ENCODE assay signal across 9 mouse cellular contexts in the genomic region with DNA sequence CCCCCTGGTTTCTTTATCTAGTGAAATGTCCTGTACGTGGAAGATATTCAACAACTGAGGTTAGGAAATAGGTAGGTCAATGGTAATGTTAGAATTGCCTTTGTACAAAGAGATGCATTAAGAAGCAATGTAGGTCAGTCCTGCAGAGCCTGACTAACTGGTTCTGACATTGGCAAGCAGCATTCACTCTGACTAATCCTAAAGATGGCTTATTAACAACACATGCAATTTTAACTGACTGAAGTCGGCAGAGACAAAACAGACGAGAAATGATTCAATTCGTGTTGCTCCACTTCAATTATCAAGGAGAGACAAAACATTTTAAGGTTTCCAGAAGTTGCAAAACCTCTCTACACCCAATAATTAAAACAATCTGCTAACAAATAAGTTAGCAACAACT.
DNase-seq lines count a peak whose midpoint lies in the region.
"Had no signal": no experiment of that assay in that cellular context is flagged by ENCODE, and none has a peak within 500 bp of the region (broad histone marks: within the 10 kb centered on the region; RNA-seq: fewer than 3 reads in every experiment).

No protein-coding gene starts in this region.

- peak; percentile 18 for DNase-seq in kidney, postnatal 14 days
- DNase-seq in kidney, adult 8-10 months, result no peak
- peak; percentile 12 for DNase-seq in adipocyte (ENCODE audit: low spot score)
- peak; percentile 20 to 33 for DNase-seq in cerebellum, postnatal 10 days
- peak; percentile 33 for DNase-seq in retina, postnatal 7 days (ENCODE audit: low read depth, low spot score)
- DNase-seq in yolk sac, embryonic 10.5 days (ENCODE audit: low spot score), result no peak
- DNase-seq in gastrocnemius, postnatal 10 days, result no peak
- DNase-seq: kidney, adult 11 months; right cerebral cortex, postnatal 25 days had no signal

Comparison
In these comparisons a context has a peak if more than half of its experiments do, and no peak if none do; other contexts are left out.
1. DNase-seq: peak in kidney, postnatal 14 days (single experiment), adipocyte (single experiment), cerebellum, postnatal 10 days (2 of 2) and retina, postnatal 7 days (single experiment); none in kidney, adult 8-10 months (0 of 2), yolk sac, embryonic 10.5 days (single experiment) and gastrocnemius, postnatal 10 days (single experiment).